Mouse (Mus musculus): ENCODE measurements around the gene Negr1.

DNA sequence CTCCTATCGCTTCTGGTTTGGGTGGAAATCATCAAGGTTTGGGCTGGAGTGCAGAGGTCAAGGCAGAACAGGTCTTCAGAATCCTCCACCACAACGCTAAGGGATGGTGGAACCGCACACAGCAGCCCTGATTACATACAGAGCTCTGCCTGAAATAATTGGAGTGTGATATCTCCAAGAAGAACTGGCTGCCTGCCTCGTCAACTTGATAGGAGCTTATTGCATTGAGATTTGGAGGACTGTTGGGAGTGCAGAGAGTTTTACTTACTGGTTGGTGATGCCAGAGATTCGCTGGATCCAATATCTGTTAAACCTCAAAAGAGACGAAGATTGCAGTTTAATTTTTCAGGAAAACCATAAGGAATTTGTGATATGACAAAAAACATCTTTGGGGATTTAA lies 391.4 kb downstream of the Negr1 start:
- TF ChIP-seq CTCF (IDR thresholded peaks at IDR 0.05) (no peak), EP300 (IDR thresholded peaks at IDR 0.05; ENCODE audit: insufficient read depth, low read depth, low read length) (no peak), POLR2A (IDR thresholded peaks at IDR 0.05; ENCODE audit: insufficient read depth, low read depth, low read length) (no peak)

All from heart, adult 2 months (tissue).